Mouse (Mus musculus) urinary bladder, adult 2 months (tissue): ENCODE results near the gene Thsd4. TPM values are rescaled to one million over a fixed set of nuclear protein-coding genes. Genes with fewer than 3 reads are reported as not detected.
"Not testable (repeated sequence)": the region's sequence is repeated elsewhere in the genome, so short reads cannot be mapped to it uniquely, and the experiment has no call there.

Experiments
- DNase-seq: peaks from one replicate; pipeline ENCODE4 v3.0.0; 2022; ENCODE audit warnings: low spot score
- polyA plus RNA-seq: library from polyadenylated mRNA; depleted of rRNA; stranded (reverse); fragments of >200 nt; gene quantifications from 2 replicates; pipeline ENCODE4 v1.2.3, GENCODE M21; 2012; rRNA removed

Gene Thsd4
- polyA plus RNA-seq, 1 experiment: 19.5 TPM

GRCm38 (mm10) chr9:59945241-59945640 is 576.6 kb downstream of the Thsd4 start:
- DNase-seq: no peak

- no peak for DNase-seq
Observed at GRCm38 (mm10) chr9:59943826-59944225, 578.0 kb downstream of the Thsd4 start.

DNA sequence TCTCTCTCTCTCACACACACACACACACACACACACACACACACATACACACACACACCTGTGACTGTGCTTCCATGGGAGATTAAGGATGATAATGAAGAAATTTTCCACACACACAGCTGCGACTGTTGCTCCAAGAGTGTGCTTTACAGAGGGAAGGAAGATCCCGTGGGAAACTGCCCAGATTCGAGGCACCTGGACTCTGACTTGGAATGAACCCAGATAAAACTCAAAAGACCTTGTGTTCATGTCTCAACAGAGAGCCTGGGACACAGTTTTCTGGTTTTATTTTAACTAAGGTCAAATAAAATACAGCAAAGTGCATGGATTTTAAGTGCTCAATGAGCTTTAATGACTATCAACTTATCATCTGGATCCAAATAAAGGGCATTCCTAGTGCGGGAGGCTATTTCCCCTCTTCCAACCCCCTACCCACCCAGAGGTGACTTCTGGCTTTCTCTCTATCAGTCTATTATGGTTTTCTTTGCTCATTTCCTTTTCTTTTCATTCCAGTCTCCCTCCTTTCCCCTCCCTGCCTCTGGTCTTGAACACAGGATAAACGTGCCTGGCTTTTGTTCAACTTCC is 579.3 kb downstream of the Thsd4 start:
- DNase-seq: no peak

DNA sequence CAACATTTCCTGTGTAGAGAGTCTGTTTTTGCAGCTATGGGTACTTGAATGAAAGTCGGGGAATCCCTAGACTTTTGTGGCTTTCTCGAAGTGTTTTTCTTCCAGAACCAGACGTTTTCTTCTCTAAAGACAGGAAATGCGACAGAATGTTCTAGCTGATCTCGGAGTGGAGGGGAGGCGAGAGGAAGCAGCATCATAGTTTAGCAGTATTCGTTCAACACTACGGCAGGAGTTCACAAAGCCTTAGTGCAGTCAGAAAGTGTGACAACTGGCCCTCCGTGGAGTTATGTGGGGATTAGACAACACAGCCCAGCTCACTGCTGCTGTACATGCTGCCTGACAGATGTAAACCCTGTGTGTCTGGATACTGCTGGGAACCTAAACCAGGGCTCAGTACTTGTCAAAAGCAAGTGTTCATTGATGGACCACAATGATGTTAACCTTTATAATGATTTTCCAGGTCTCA is 579.9 kb downstream of the Thsd4 start:
- DNase-seq: no peak

DNA sequence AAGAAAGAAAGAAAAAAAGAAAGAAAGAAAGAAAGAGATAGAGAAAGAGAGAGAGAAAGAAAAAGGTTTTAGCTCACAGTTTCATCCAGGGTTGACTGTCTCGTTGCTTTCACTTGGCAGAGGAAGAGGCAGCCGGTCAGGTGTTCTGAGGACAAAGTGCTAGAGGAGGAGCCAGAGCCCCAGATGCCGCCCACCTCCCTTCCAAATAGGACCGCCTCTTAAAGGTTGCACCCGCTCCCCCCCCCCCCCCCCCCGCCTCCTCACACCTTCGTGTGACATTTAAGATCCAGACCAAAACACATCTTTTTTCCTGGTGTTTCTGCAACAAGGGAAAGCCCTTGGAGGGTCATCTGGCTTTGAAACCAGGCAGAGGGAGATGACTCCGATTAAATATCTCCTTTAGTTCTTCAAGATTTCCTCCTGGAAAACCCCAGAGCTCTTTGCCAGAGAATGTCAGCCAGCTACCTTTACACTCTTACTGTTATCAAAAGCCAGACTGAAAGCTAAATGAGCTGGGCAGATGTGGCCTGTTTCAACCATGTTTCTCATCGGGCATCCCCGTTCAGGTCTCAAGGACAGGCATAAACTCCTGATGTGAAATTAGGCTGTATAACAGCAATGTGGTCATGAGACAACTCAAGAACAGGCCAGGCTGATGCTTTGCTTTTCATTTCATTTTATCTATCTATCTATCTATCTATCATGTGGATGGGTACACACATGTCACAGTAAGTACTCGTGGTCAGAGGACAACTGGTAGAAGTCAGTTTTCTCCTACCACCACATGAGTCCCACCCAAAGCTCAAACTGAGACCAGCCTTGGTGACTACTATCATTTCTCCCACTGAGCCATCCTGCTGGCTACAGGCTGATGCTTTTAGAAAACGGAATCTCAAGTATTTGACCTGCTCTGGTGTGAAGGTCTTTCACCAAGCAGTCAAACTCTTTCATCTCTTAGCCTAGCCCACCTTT is 580.6 kb downstream of the Thsd4 start:
- no peak for DNase-seq

DNA sequence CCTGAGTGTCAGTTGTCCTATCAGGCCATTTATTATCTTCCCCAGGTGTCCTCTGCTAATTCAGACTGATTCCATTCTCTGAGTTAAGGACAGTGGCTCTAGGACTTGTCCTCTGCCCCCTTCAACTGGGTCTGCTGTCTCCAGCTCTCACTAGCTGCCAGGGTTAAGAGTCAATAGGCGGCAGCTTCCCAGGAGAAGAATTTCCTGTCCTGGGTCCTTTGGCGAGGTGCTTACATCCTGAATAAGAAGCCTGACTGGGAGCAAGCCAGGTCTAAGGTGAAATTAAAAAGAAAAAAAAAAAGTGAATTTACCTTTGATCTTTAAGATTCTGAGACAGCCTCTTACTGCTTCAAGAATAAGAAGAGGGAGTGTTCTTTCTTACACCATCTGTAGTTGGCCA is 582.2 kb downstream of the Thsd4 start:
- DNase-seq: no peak

DNA sequence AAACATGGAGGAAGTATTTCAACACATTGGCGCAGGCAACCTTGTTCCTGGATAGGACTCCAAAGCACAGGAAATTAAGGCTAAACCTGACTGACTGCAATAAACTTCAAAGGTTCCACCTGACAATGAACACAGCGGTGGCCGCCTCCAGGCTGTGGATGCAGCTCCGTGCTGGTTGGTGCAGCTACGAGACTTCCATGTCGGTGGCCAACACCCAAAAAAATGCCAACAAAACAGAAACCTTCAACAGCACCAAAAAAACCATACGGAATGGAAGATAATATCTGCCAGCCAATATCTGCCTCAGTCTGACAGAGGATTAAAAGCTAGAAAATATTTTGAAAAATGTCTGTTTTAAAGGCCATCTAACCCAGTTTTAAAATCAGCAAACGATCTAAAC is 583.3 kb downstream of the Thsd4 start:
- DNase-seq: no peak

DNA sequence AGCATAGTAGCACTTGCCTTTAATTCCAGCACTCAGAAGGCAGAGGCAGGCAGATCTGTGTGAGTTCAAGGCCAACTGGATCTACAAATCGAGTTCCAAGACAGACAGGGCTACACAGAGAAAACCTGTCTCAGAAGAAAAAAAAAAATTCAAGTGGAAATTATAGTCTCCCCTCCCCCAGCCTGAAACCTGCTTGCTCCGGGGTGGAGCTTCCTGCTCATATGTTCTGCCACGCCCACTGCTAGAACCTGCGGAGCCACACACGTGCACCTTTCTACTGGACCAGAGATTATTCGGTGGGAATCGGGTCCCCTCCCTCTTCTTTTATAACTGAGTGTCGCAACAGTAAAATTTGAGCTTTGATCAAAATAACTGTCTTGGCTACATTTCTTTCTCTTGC is 586.0 kb downstream of the Thsd4 start:
- not testable (repeated sequence) for DNase-seq

GRCm38 (mm10) chr9:59930248-59930647 is 591.6 kb downstream of the Thsd4 start:
- DNase-seq: no peak

Other genes starting within 250 kb of the Thsd4 start
- 17.2 and 19.4 TPM in 2 replicates for gene Lrrc49, start 166.1 kb upstream of the Thsd4 start, polyA plus RNA-seq
- gene Larp6, start 190.9 kb upstream of the Thsd4 start, polyA plus RNA-seq: 3.5 and 4.0 TPM in 2 replicates